ENCODE assay signal across 21 mouse cellular contexts in genomic region chr12:87394316-87394715, GRCm38 (mm10). TPM values are rescaled to one million over a fixed set of nuclear protein-coding genes. Genes with fewer than 3 reads are reported as not detected.
DNase-seq lines count a peak whose midpoint lies in the region; ATAC-seq and TF ChIP-seq lines count a peak whose summit lies in the region.
"Had no signal": no experiment of that assay in that cellular context is flagged by ENCODE, and none has a peak within 500 bp of the region (broad histone marks: within the 10 kb centered on the region; RNA-seq: fewer than 3 reads in every experiment).

No protein-coding gene starts in this region.

- ATAC-seq in kidney, embryonic 15.5 days (replicated peaks; ENCODE audit: low FRiP score), result no peak
- peak; percentile 79 for ATAC-seq in intestine, postnatal 0 days
- ATAC-seq: forebrain, embryonic 14.5 days had no signal

- no peak for TF ChIP-seq CTCF in intestine, postnatal 0 days (IDR thresholded peaks at IDR 0.05; ENCODE audit: low read depth)

- H3K9me3 ChIP-seq in heart, embryonic 10.5 days, result no peaks in the 10 kb centered on the region
- no peaks in the 10 kb centered on the region for H3K9me3 ChIP-seq in kidney, embryonic 15.5 days (replicated peaks)
- H3K9me3 ChIP-seq in intestine, postnatal 0 days (ENCODE audit: control insufficient read depth), result no peaks in the 10 kb centered on the region
- H3K9me3 ChIP-seq: embryonic facial prominence, embryonic 15.5 days; forebrain, embryonic 10.5 days; heart, embryonic 15.5 days; hindbrain, embryonic 10.5 days had no signal

- 86% methylated on average over 6 of the region's 6 CpGs for WGBS in heart, embryonic 10.5 days
- 90% methylated on average over 6 of the region's 6 CpGs for WGBS in kidney, embryonic 15.5 days
- 49% methylated on average over 6 of the region's 6 CpGs for WGBS in intestine, postnatal 0 days

- no peaks in the 10 kb centered on the region for H3K36me3 ChIP-seq in heart, embryonic 10.5 days
- no peaks in the 10 kb centered on the region for H3K36me3 ChIP-seq in kidney, embryonic 15.5 days
- H3K36me3 ChIP-seq in intestine, postnatal 0 days (ENCODE audit: control insufficient read depth, insufficient read depth), result no peaks in the 10 kb centered on the region
- H3K36me3 ChIP-seq: embryonic facial prominence, embryonic 15.5 days; forebrain, embryonic 10.5 days; heart, embryonic 15.5 days; hindbrain, embryonic 10.5 days had no signal

- H3K4me1 ChIP-seq in heart, embryonic 10.5 days, result 0 out of 2 replicates have a peak, but pooled peaks cover 3% of the 10 kb centered on the region
- H3K4me1 ChIP-seq in kidney, embryonic 15.5 days, result no peaks in the 10 kb centered on the region
- peaks cover 9% of the 10 kb centered on the region; the same call in 1 of the 2 replicates for H3K4me1 ChIP-seq in brown adipose tissue, adult 24 weeks (ENCODE audit: control insufficient read depth, insufficient read depth, insufficient read length, low read length)
- H3K4me1 ChIP-seq in intestine, postnatal 0 days (replicated peaks; ENCODE audit: control insufficient read depth, insufficient read depth, low read length), result peaks cover 4% of the 10 kb centered on the region; the same call in 1 of the 2 replicates
- H3K4me1 ChIP-seq: embryonic facial prominence, embryonic 15.5 days; forebrain, embryonic 10.5 days; heart, embryonic 15.5 days; hindbrain, embryonic 10.5 days had no signal

- no peaks in the 10 kb centered on the region for H3K27me3 ChIP-seq in heart, embryonic 10.5 days (ENCODE audit: insufficient read depth, poor library complexity, severe bottlenecking)
- H3K27me3 ChIP-seq in kidney, embryonic 15.5 days, result no peaks in the 10 kb centered on the region
- no peaks in the 10 kb centered on the region for H3K27me3 ChIP-seq in intestine, postnatal 0 days (replicated peaks; ENCODE audit: control insufficient read depth, insufficient read depth, low read length)
- H3K27me3 ChIP-seq: embryonic facial prominence, embryonic 15.5 days; heart, embryonic 15.5 days had no signal

- no peak overlapping the region for H3K27ac ChIP-seq in heart, embryonic 10.5 days
- H3K27ac ChIP-seq in kidney, embryonic 15.5 days, result no peak overlapping the region
- peak overlapping the region; percentile 52; the same call in 1 of the 2 replicates for H3K27ac ChIP-seq in brown adipose tissue, adult 24 weeks (replicated peaks; ENCODE audit: low read depth, low read length)
- H3K27ac ChIP-seq in intestine, postnatal 0 days (ENCODE audit: low read depth, low read length), result peak overlapping the region; percentile 47
- H3K27ac ChIP-seq: embryonic facial prominence, embryonic 15.5 days; forebrain, embryonic 10.5 days; heart, embryonic 15.5 days; hindbrain, embryonic 10.5 days; hindbrain, embryonic 14.5 days had no signal

- H3K4me2 ChIP-seq in kidney, embryonic 15.5 days, result no peak overlapping the region
- no peak overlapping the region for H3K4me2 ChIP-seq in intestine, postnatal 0 days (replicated peaks; ENCODE audit: low read depth)
- H3K4me2 ChIP-seq: embryonic facial prominence, embryonic 15.5 days; heart, embryonic 11.5 days; heart, embryonic 15.5 days; hindbrain, embryonic 14.5 days had no signal

- H3K4me3 ChIP-seq in heart, embryonic 10.5 days, result no peak overlapping the region
- no peak overlapping the region for H3K4me3 ChIP-seq in kidney, embryonic 15.5 days (replicated peaks)
- no peak overlapping the region for H3K4me3 ChIP-seq in brown adipose tissue, adult 24 weeks (ENCODE audit: insufficient read depth, low read depth, low read length)
- no peak overlapping the region for H3K4me3 ChIP-seq in intestine, postnatal 0 days (ENCODE audit: low read depth, low read length)
- H3K4me3 ChIP-seq: embryonic facial prominence, embryonic 15.5 days; erythroblast, embryonic 14.5 days; forebrain, embryonic 10.5 days; gastrocnemius, adult 2 months; heart, embryonic 15.5 days; hindbrain, embryonic 10.5 days had no signal

- H3K9ac ChIP-seq in kidney, embryonic 15.5 days, result no peak overlapping the region
- no peak overlapping the region for H3K9ac ChIP-seq in intestine, postnatal 0 days (ENCODE audit: low read depth, low read length)
- H3K9ac ChIP-seq: embryonic facial prominence, embryonic 15.5 days; heart, embryonic 15.5 days; hindbrain, embryonic 14.5 days had no signal

- peak; percentile 35 for DNase-seq in heart, embryonic 10.5 days (ENCODE audit: low spot score)
- DNase-seq in heart, adult 9 months (ENCODE audit: low spot score in 2 of 2), result no peak
- peak; percentile 65 to 68 for DNase-seq in kidney, adult 8-10 months
- DNase-seq in neural tube, embryonic 10.5 days (ENCODE audit: extremely low spot score, low spot score), result no peak
- DNase-seq in adrenal gland, adult 2 months, result no peak
- DNase-seq: adrenal gland, postnatal 25 days; cerebellum, adult 2 months; cerebellum, postnatal 10 days; gastrocnemius, adult 2 months; gastrocnemius, postnatal 25 days had no signal

RNA-seq across cellular contexts. Expression of gene Sptlc2, which starts 6.2 kb away (rescaled TPM):
- polyA plus RNA-seq in heart, embryonic 10.5 days (2016; fragmentation: Nextera tagmentation; extraction: Ambion mirVana), result 76.7 and 76.9 TPM in 2 replicates
- polyA plus RNA-seq in kidney, embryonic 15.5 days (2015; fragmentation: Nextera tagmentation; extraction: Ambion mirVana), result 75.4 and 78.5 TPM in 2 replicates
- polyA plus RNA-seq in brown adipose tissue, adult 24 weeks (2012; ENCODE audit: insufficient read depth, insufficient read length, missing spikeins), result 10.4 and 25.5 TPM in 2 replicates
- 186 and 199 TPM in 2 replicates for polyA plus RNA-seq in intestine, postnatal 0 days (2015; fragmentation: Nextera tagmentation; extraction: Ambion mirVana)
- 100 to 1,000 TPM; 176 to 197 TPM for total RNA-seq in adrenal gland, adult 2 months (2021)
- polyA plus RNA-seq in adrenal gland, adult 2 months (2012; rRNA removed), result 29.7 and 61.1 TPM in 2 replicates

RNA-seq across cellular contexts. Expression of gene Slirp, which starts 49.4 kb away (rescaled TPM):
- 265 and 273 TPM in 2 replicates for polyA plus RNA-seq in heart, embryonic 10.5 days (2016; fragmentation: Nextera tagmentation; extraction: Ambion mirVana)
- 310 and 326 TPM in 2 replicates for polyA plus RNA-seq in kidney, embryonic 15.5 days (2015; fragmentation: Nextera tagmentation; extraction: Ambion mirVana)
- 340 and 414 TPM in 2 replicates for polyA plus RNA-seq in brown adipose tissue, adult 24 weeks (2012; ENCODE audit: insufficient read depth, insufficient read length, missing spikeins)
- 250 and 272 TPM in 2 replicates for polyA plus RNA-seq in intestine, postnatal 0 days (2015; fragmentation: Nextera tagmentation; extraction: Ambion mirVana)
- 100 to 1,000 TPM; 182 to 188 TPM for total RNA-seq in adrenal gland, adult 2 months (2021)
- 5.1 TPM in 2 replicates for polyA plus RNA-seq in adrenal gland, adult 2 months (2012; rRNA removed)
- polyA plus RNA-seq: erythroblast, embryonic 14.5 days had no signal

RNA-seq across cellular contexts. Expression of gene Alkbh1, which starts 49.5 kb away (rescaled TPM):
- polyA plus RNA-seq in heart, embryonic 10.5 days (2016; fragmentation: Nextera tagmentation; extraction: Ambion mirVana), result 49.2 and 61.9 TPM in 2 replicates
- 61.9 and 64.6 TPM in 2 replicates for polyA plus RNA-seq in kidney, embryonic 15.5 days (2015; fragmentation: Nextera tagmentation; extraction: Ambion mirVana)
- 3.7 and 4.3 TPM in 2 replicates for polyA plus RNA-seq in brown adipose tissue, adult 24 weeks (2012; ENCODE audit: insufficient read depth, insufficient read length, missing spikeins)
- 13.6 and 21.9 TPM in 2 replicates for polyA plus RNA-seq in intestine, postnatal 0 days (2015; fragmentation: Nextera tagmentation; extraction: Ambion mirVana)
- 10 to 100 TPM; 15.3 to 28.5 TPM for total RNA-seq in adrenal gland, adult 2 months (2021)
- 11.3 and 13.3 TPM in 2 replicates for polyA plus RNA-seq in adrenal gland, adult 2 months (2012; rRNA removed)

Comparison
In these comparisons a context has a peak if more than half of its experiments do, and no peak if none do; other contexts are left out.
1. DNase-seq: peak in heart, embryonic 10.5 days (single experiment) and kidney, adult 8-10 months (2 of 2); none in heart, adult 9 months (0 of 2), neural tube, embryonic 10.5 days (single experiment) and adrenal gland, adult 2 months (single experiment).
2. H3K27ac ChIP-seq: peak in brown adipose tissue, adult 24 weeks (single experiment) and intestine, postnatal 0 days (single experiment); none in heart, embryonic 10.5 days (single experiment) and kidney, embryonic 15.5 days (single experiment).
3. RNA of gene Slirp, which starts 49.4 kb away (polyA plus RNA-seq): 340 to 414 TPM in brown adipose tissue, adult 24 weeks, 310 to 326 TPM in kidney, embryonic 15.5 days, 265 to 273 TPM in heart, embryonic 10.5 days and 250 to 272 TPM in intestine, postnatal 0 days; 5.1 TPM in adrenal gland, adult 2 months; every median in the first group is over 10 times any median in the second.